Mouse (Mus musculus): ENCODE data around the gene Cyp2c29. TPM values are rescaled to one million over a fixed set of nuclear protein-coding genes. Genes with fewer than 3 reads are reported as not detected.
"Not testable (repeated sequence)": the region's sequence is repeated elsewhere in the genome, so short reads cannot be mapped to it uniquely, and the experiment has no call there.

Cyp2c29 gene
- polyA plus RNA-seq (2016; fragmentation: Nextera tagmentation; extraction: Ambion mirVana), result not detected in 2 replicates

- WGBS, result no CpG with 5 or more reads among the region's 1 CpGs
Measured at GRCm38 (mm10) chr19:39269105-39269504, at the start of gene Cyp2c29. Gene Cyp2c29 (plus strand): TSS chr19:39269405.

GRCm38 (mm10) chr19:39267036-39267435, 2.2 kb upstream of the Cyp2c29 start:
- 64% methylated on average over 2 of the region's 2 CpGs for WGBS

More at GRCm38 (mm10) chr19:39269105-39269504, at the start of gene Cyp2c29:
- H3K36me3 ChIP-seq (replicated peaks); H3K4me3 ChIP-seq (replicated peaks); H3K27ac ChIP-seq; H3K4me2 ChIP-seq; H3K4me1 ChIP-seq; H3K9ac ChIP-seq; ATAC-seq (ENCODE audit: low FRiP score); H3K27me3 ChIP-seq; H3K9me3 ChIP-seq: not testable (repeated sequence)

GRCm38 (mm10) chr19:39282801-39283200, 13.6 kb downstream of the Cyp2c29 start:
- Histone ChIP-seq H3K4me3 (replicated peaks) (no peak overlapping the region), H3K4me1 (no peaks in the 10 kb centered on the region), H3K36me3 (replicated peaks) (no peaks in the 10 kb centered on the region), H3K9ac (no peak overlapping the region), H3K27ac (no peak overlapping the region), H3K9me3 (peaks cover 7% of the 10 kb centered on the region), H3K27me3 (no peaks in the 10 kb centered on the region), H3K4me2 (no peak overlapping the region)
- ATAC-seq (ENCODE audit: low FRiP score), result no peak

More at GRCm38 (mm10) chr19:39267036-39267435, 2.2 kb upstream of the Cyp2c29 start:
- not testable (repeated sequence) for H3K4me3 ChIP-seq (replicated peaks); H3K9me3 ChIP-seq; H3K4me2 ChIP-seq; H3K36me3 ChIP-seq (replicated peaks); H3K4me1 ChIP-seq; H3K9ac ChIP-seq; H3K27ac ChIP-seq; H3K27me3 ChIP-seq; ATAC-seq (ENCODE audit: low FRiP score)

GRCm38 (mm10) chr19:39285637-39286036, 16.4 kb downstream of the Cyp2c29 start:
- Histone ChIP-seq H3K9me3 (peaks cover 11% of the 10 kb centered on the region), H3K27ac (no peak overlapping the region), H3K9ac (no peak overlapping the region), H3K4me3 (replicated peaks) (no peak overlapping the region), H3K27me3 (no peaks in the 10 kb centered on the region), H3K4me2 (no peak overlapping the region), H3K36me3 (replicated peaks) (no peaks in the 10 kb centered on the region), H3K4me1 (no peaks in the 10 kb centered on the region)
- ATAC-seq (ENCODE audit: low FRiP score), result no peak

- peaks cover 11% of the 10 kb centered on the region for H3K9me3 ChIP-seq
- H3K4me3 ChIP-seq (replicated peaks), result no peak overlapping the region
- H3K27ac ChIP-seq, result no peak overlapping the region
- ATAC-seq (ENCODE audit: low FRiP score), result no peak
- no peaks in the 10 kb centered on the region for H3K27me3 ChIP-seq
- no peak overlapping the region for H3K4me2 ChIP-seq
- 84% methylated on average over 4 of the region's 4 CpGs for WGBS
- H3K9ac ChIP-seq, result no peak overlapping the region
- no peaks in the 10 kb centered on the region for H3K4me1 ChIP-seq
- H3K36me3 ChIP-seq (replicated peaks), result no peaks in the 10 kb centered on the region
Measured at GRCm38 (mm10) chr19:39286825-39287224, 17.6 kb downstream of the Cyp2c29 start.

GRCm38 (mm10) chr19:39288978-39289377, 19.8 kb downstream of the Cyp2c29 start:
- no peak overlapping the region for H3K4me2 ChIP-seq
- 63% methylated on average over 3 of the region's 3 CpGs for WGBS
- no peaks in the 10 kb centered on the region for H3K36me3 ChIP-seq (replicated peaks)
- ATAC-seq (ENCODE audit: low FRiP score), result no peak
- no peak overlapping the region for H3K4me3 ChIP-seq (replicated peaks)
- H3K27ac ChIP-seq, result no peak overlapping the region
- no peaks in the 10 kb centered on the region for H3K4me1 ChIP-seq
- no peaks in the 10 kb centered on the region for H3K27me3 ChIP-seq
- H3K9me3 ChIP-seq, result peaks cover 17% of the 10 kb centered on the region
- H3K9ac ChIP-seq, result no peak overlapping the region

Other genes starting within 250 kb of the Cyp2c29 start
- not detected in 2 replicates for gene Cyp2c65, start 208.4 kb upstream of the Cyp2c29 start, polyA plus RNA-seq (2016; fragmentation: Nextera tagmentation; extraction: Ambion mirVana)
- not detected in 2 replicates for gene Cyp2c66, start 155.5 kb upstream of the Cyp2c29 start, polyA plus RNA-seq (2016; fragmentation: Nextera tagmentation; extraction: Ambion mirVana)
- gene Cyp2c38, start 193.7 kb downstream of the Cyp2c29 start, polyA plus RNA-seq (2016; fragmentation: Nextera tagmentation; extraction: Ambion mirVana), result not detected in 2 replicates
- not detected in 2 replicates for gene Cyp2c39, start 241.5 kb downstream of the Cyp2c29 start, polyA plus RNA-seq (2016; fragmentation: Nextera tagmentation; extraction: Ambion mirVana)

Data from forebrain, embryonic 12.5 days (tissue).